ENCODE assay signal across 17 mouse cellular contexts in genomic region chr16:11517385-11517784, GRCm38 (mm10).
"Had no signal": no experiment of that assay in that cellular context is flagged by ENCODE, and none has a peak within 500 bp of the region (broad histone marks: within the 10 kb centered on the region; RNA-seq: fewer than 3 reads in every experiment).

No protein-coding gene starts in this region.

- H3K36me3 ChIP-seq: lung, embryonic 15.5 days; midbrain, embryonic 15.5 days; neural tube, embryonic 12.5 days; stomach, embryonic 15.5 days had no signal

- H3K4me3 ChIP-seq: lung, embryonic 15.5 days; megakaryocyte, embryonic 14.5 days; midbrain, embryonic 13.5 days; midbrain, embryonic 15.5 days; neural tube, embryonic 12.5 days; stomach, embryonic 15.5 days had no signal

- H3K9me3 ChIP-seq: lung, embryonic 15.5 days; megakaryocyte, embryonic 14.5 days; midbrain, embryonic 13.5 days; midbrain, embryonic 15.5 days; neural tube, embryonic 12.5 days; stomach, embryonic 15.5 days had no signal

- H3K4me2 ChIP-seq: lung, embryonic 15.5 days; midbrain, embryonic 11.5 days; midbrain, embryonic 13.5 days; midbrain, embryonic 15.5 days; neural tube, embryonic 12.5 days; stomach, embryonic 15.5 days had no signal

- H3K9ac ChIP-seq: lung, embryonic 15.5 days; midbrain, embryonic 13.5 days; midbrain, embryonic 15.5 days; neural tube, embryonic 12.5 days; stomach, embryonic 15.5 days had no signal

- H3K4me1 ChIP-seq: lung, embryonic 15.5 days; midbrain, embryonic 13.5 days; midbrain, embryonic 15.5 days; neural tube, embryonic 12.5 days; stomach, embryonic 15.5 days had no signal

- DNase-seq: lung, adult 2 months; lung, postnatal 14 days; lung, postnatal 36 days; right cerebral cortex, postnatal 14 days; thymus, adult 2 months; thymus, postnatal 25 days; thymus, postnatal 4 days had no signal

- H3K27me3 ChIP-seq: lung, embryonic 15.5 days; megakaryocyte, embryonic 14.5 days; midbrain, embryonic 13.5 days; midbrain, embryonic 15.5 days; neural tube, embryonic 12.5 days; stomach, embryonic 15.5 days had no signal

- H3K27ac ChIP-seq: lung, embryonic 15.5 days; macrophage; midbrain, embryonic 13.5 days; midbrain, embryonic 15.5 days; neural tube, embryonic 12.5 days; stomach, embryonic 15.5 days; stomach, postnatal 0 days had no signal

- ATAC-seq: lung, postnatal 0 days; midbrain, embryonic 13.5 days; midbrain, embryonic 15.5 days had no signal
